Mouse (Mus musculus) liver, embryonic 14.5 days (tissue): ENCODE measurements around the gene D430019H16Rik.

ENCODE experiments used
- CTCF ChIP-seq: IDR thresholded peaks from 2 replicates; pipeline ENCODE4 v1.5.1; 2016; ENCODE audit warnings: antibody characterized with exemption, low read depth, control low read depth
- EP300 ChIP-seq: IDR thresholded peaks from 2 replicates; pipeline ENCODE4 v1.6.1; 2016; ENCODE audit warnings: antibody characterized with exemption, low read depth

GRCm38 (mm10) chr12:105413909-105414308, 39.7 kb upstream of the D430019H16Rik start:
- TF ChIP-seq CTCF (no peak), EP300 (no peak)
